Mouse (Mus musculus) ES-E14 (cell line): ENCODE results near the gene Snapc2.

ENCODE experiments used
- CHD2 ChIP-seq: IDR thresholded peaks from 2 replicates; pipeline ENCODE4 v1.6.1; 2014; ENCODE audit warnings: mild to moderate bottlenecking, low read depth, low read length, inconsistent platforms
- HCFC1 ChIP-seq: IDR thresholded peaks from 2 replicates; pipeline ENCODE4 v1.6.1; 2012; ENCODE audit warnings: low read length, inconsistent platforms, borderline replicate concordance; ENCODE audit not compliant: insufficient read depth
- MAFK ChIP-seq: IDR thresholded peaks from 2 replicates; pipeline ENCODE4 v1.6.1; 2014; ENCODE audit warnings: mild to moderate bottlenecking, low read depth, low read length, inconsistent platforms; ENCODE audit not compliant: insufficient read depth
- ZC3H11A ChIP-seq: IDR thresholded peaks from 2 replicates; pipeline ENCODE4 v1.6.1; 2012; ENCODE audit warnings: low read depth, mild to moderate bottlenecking, inconsistent platforms, low read length, borderline replicate concordance
- ZNF384 ChIP-seq: IDR thresholded peaks from 2 replicates; pipeline ENCODE4 v1.6.1; 2012; ENCODE audit warnings: low read depth, low read length, inconsistent platforms

- no peak for TF ChIP-seq HCFC1
- no peak for TF ChIP-seq ZNF384
- no peak for TF ChIP-seq CHD2
- TF ChIP-seq MAFK, result no peak
- TF ChIP-seq ZC3H11A, result no peak
These were observed 3.7 kb upstream of the Snapc2 start for GRCm38 (mm10) chr8:4249213-4249612.
